Mouse (Mus musculus): ENCODE results near the gene Xrcc1.

GRCm38 (mm10) chr7:24605561-24605960 lies 59.5 kb downstream of the Xrcc1 start:
- no peak for TF ChIP-seq CTCF (IDR thresholded peaks at IDR 0.05; ENCODE audit: insufficient read depth, low read depth, low read length)
- TF ChIP-seq POLR2A (IDR thresholded peaks at IDR 0.05; ENCODE audit: insufficient read depth, low read depth, low read length), result no peak

All from olfactory bulb, adult 2 months (tissue).